Mouse (Mus musculus) forebrain, embryonic 11.5 days (tissue): ENCODE measurements around the gene Ipp. TPM values are rescaled to one million over a fixed set of nuclear protein-coding genes. Genes with fewer than 3 reads are reported as not detected.

ENCODE experiments used
- ATAC-seq: fragments of 200-750 bp; cut with Nextera tagmentation; replicated peaks from 2 replicates; pipeline ENCODE4 v1.8.0; 2017; ENCODE audit warnings: moderate TSS enrichment; ENCODE audit not compliant: low FRiP score
- DNase-seq: peaks from one replicate; pipeline ENCODE4 v3.0.0-alpha.2; 2017; ENCODE audit warnings: low spot score
- H3K27ac ChIP-seq: fragments of 300-500 bp; sonication (generic); 2 replicates; pipeline ENCODE4 v1.5.1; 2014; ENCODE audit warnings: low read depth, low read length
- H3K27me3 ChIP-seq: fragments of 300-500 bp; sonication (generic); 2 replicates; pipeline ENCODE4 v1.6.1; 2014; ENCODE audit warnings: mild to moderate bottlenecking, low read length, mixed read lengths; ENCODE audit not compliant: control insufficient read depth, insufficient read depth
- H3K36me3 ChIP-seq: fragments of 300-500 bp; sonication (generic); 2 replicates; pipeline ENCODE4 v1.6.1; 2014; ENCODE audit warnings: mild to moderate bottlenecking, low read length, moderate library complexity, mixed read lengths; ENCODE audit not compliant: control insufficient read depth, insufficient read depth
- H3K4me1 ChIP-seq: fragments of 300-500 bp; sonication (generic); replicated peaks from 2 replicates; pipeline ENCODE4 v1.6.1; 2014; ENCODE audit warnings: low read length, mixed read lengths; ENCODE audit not compliant: control insufficient read depth, insufficient read depth
- H3K4me2 ChIP-seq: fragments of 300-500 bp; sonication (generic); 2 replicates; pipeline ENCODE4 v1.6.1; 2014; ENCODE audit warnings: low read depth, mild to moderate bottlenecking, low read length, moderate library complexity, mixed read lengths; ENCODE audit not compliant: severe bottlenecking
- H3K4me3 ChIP-seq: fragments of 300-500 bp; sonication (generic); 2 replicates; pipeline ENCODE4 v1.5.1; 2014; ENCODE audit warnings: low read depth, low read length
- H3K9ac ChIP-seq: fragments of 300-500 bp; sonication (generic); 2 replicates; pipeline ENCODE4 v1.6.1; 2014; ENCODE audit warnings: low read length
- H3K9me3 ChIP-seq: fragments of 300-500 bp; sonication (generic); 2 replicates; pipeline ENCODE4 v1.6.1; 2016; ENCODE audit warnings: low read length, mixed read lengths; ENCODE audit not compliant: control insufficient read depth
- WGBS: fragments of 180-500 bp; shearing (Covaris S2); extraction: QIAGEN DNeasy Blood & Tissue Kit; methylation state at CpG from one replicate; pipeline ENCODE4 v1.1.7; 2014; 5-methylcytosine and 5-hydroxymethylcytosine counted together
- polyA plus RNA-seq: library from polyadenylated mRNA; unstranded; fragments of >200 nt; fragmentation: Nextera tagmentation; extraction: Ambion mirVana; gene quantifications from 2 replicates; pipeline ENCODE4 v1.2.1, GENCODE M21; 2014

Ipp gene
- polyA plus RNA-seq, 1 experiment from 2014 or later: 8.8 TPM

- H3K4me2 ChIP-seq: no peak overlapping the region
- no peak overlapping the region for H3K9ac ChIP-seq
- no peak for ATAC-seq
- no peaks in the 10 kb centered on the region for H3K4me1 ChIP-seq
- H3K27me3 ChIP-seq: no peaks in the 10 kb centered on the region
- H3K27ac ChIP-seq: no peak overlapping the region
- 84% methylated on average over 4 of the region's 4 CpGs for WGBS
- no peaks in the 10 kb centered on the region for H3K36me3 ChIP-seq
- H3K9me3 ChIP-seq: no peaks in the 10 kb centered on the region
- DNase-seq: no peak
- no peak overlapping the region for H3K4me3 ChIP-seq
Measured at GRCm38 (mm10) chr4:116492460-116492859, 14.9 kb upstream of the Ipp start.

GRCm38 (mm10) chr4:116493646-116494045 is 13.7 kb upstream of the Ipp start:
- H3K9ac ChIP-seq: no peak overlapping the region
- no peak overlapping the region for H3K27ac ChIP-seq
- DNase-seq (no peak), ATAC-seq (no peak)
- H3K36me3 ChIP-seq: no peaks in the 10 kb centered on the region
- H3K4me1 ChIP-seq: no peaks in the 10 kb centered on the region
- 85% methylated on average over 5 of the region's 5 CpGs for WGBS
- H3K27me3 ChIP-seq: no peaks in the 10 kb centered on the region
- no peak overlapping the region for H3K4me3 ChIP-seq
- no peak overlapping the region for H3K4me2 ChIP-seq
- no peaks in the 10 kb centered on the region for H3K9me3 ChIP-seq

GRCm38 (mm10) chr4:116499978-116500377 is 7.4 kb upstream of the Ipp start:
- no peaks in the 10 kb centered on the region for H3K27me3 ChIP-seq
- WGBS: 78% methylated on average over 3 of the region's 3 CpGs

GRCm38 (mm10) chr4:116506886-116507424 is 394 bp upstream of the Ipp start:
- Histone ChIP-seq H3K4me3 (peak overlapping the region; percentile 55), H3K27ac (no peak overlapping the region), H3K27me3 (no peaks in the 10 kb centered on the region), H3K9me3 (no peaks in the 10 kb centered on the region), H3K36me3 (no peaks in the 10 kb centered on the region; the same call in 1 of the 2 replicates), H3K9ac (peak overlapping the region; percentile 66), H3K4me2 (peak overlapping the region; percentile 70), H3K4me1 (no peaks in the 10 kb centered on the region)
- WGBS: 25% methylated on average over 11 of the region's 11 CpGs
- no peak for DNase-seq
- ATAC-seq: peak; percentile 42

More at GRCm38 (mm10) chr4:116499978-116500377, 7.4 kb upstream of the Ipp start:
- no peak overlapping the region for H3K9ac ChIP-seq
- DNase-seq (no peak), ATAC-seq (no peak)
- H3K27ac ChIP-seq: no peak overlapping the region
- no peaks in the 10 kb centered on the region for H3K9me3 ChIP-seq
- H3K4me1 ChIP-seq: no peaks in the 10 kb centered on the region
- no peaks in the 10 kb centered on the region for H3K36me3 ChIP-seq
- H3K4me2 ChIP-seq: no peak overlapping the region
- no peak overlapping the region for H3K4me3 ChIP-seq

- peaks cover 2% of the 10 kb centered on the region; the same call in 1 of the 2 replicates for H3K36me3 ChIP-seq
- no peak overlapping the region for H3K9ac ChIP-seq
- H3K27me3 ChIP-seq: no peaks in the 10 kb centered on the region
- DNase-seq (no peak), ATAC-seq (no peak)
- no peaks in the 10 kb centered on the region for H3K4me1 ChIP-seq
- no peak overlapping the region for H3K4me3 ChIP-seq
- WGBS: 66% methylated on average over 2 of the region's 2 CpGs
- no peak overlapping the region for H3K4me2 ChIP-seq
- H3K27ac ChIP-seq: no peak overlapping the region
- no peaks in the 10 kb centered on the region for H3K9me3 ChIP-seq
Measured at GRCm38 (mm10) chr4:116531109-116531508, 23.8 kb downstream of the Ipp start.

- Histone ChIP-seq H3K27me3 (no peaks in the 10 kb centered on the region), H3K9me3 (no peaks in the 10 kb centered on the region), H3K36me3 (no peaks in the 10 kb centered on the region; the same call in 1 of the 2 replicates), H3K4me3 (no peak overlapping the region), H3K4me1 (no peaks in the 10 kb centered on the region), H3K4me2 (no peak overlapping the region), H3K27ac (no peak overlapping the region), H3K9ac (no peak overlapping the region)
- ATAC-seq (no peak), DNase-seq (no peak)
Measured at GRCm38 (mm10) chr4:116536351-116536750, 29.0 kb downstream of the Ipp start.

- WGBS: 93% methylated on average over 3 of the region's 3 CpGs
- Histone ChIP-seq H3K27me3 (no peaks in the 10 kb centered on the region), H3K4me1 (no peaks in the 10 kb centered on the region)
Measured at GRCm38 (mm10) chr4:116537737-116538136, 30.4 kb downstream of the Ipp start.

GRCm38 (mm10) chr4:116550432-116550831 is 43.1 kb downstream of the Ipp start:
- no peak overlapping the region for H3K27ac ChIP-seq
- no peaks in the 10 kb centered on the region for H3K36me3 ChIP-seq
- no peak overlapping the region for H3K9ac ChIP-seq
- WGBS: 86% methylated on average over 1 of the region's 1 CpGs
- no peaks in the 10 kb centered on the region for H3K27me3 ChIP-seq
- no peaks in the 10 kb centered on the region for H3K4me1 ChIP-seq
- ATAC-seq: no peak
- DNase-seq: no peak
- no peak overlapping the region for H3K4me3 ChIP-seq
- no peaks in the 10 kb centered on the region for H3K9me3 ChIP-seq
- H3K4me2 ChIP-seq: no peak overlapping the region

More at GRCm38 (mm10) chr4:116537737-116538136, 30.4 kb downstream of the Ipp start:
- no peak overlapping the region for H3K9ac ChIP-seq
- H3K36me3 ChIP-seq: no peaks in the 10 kb centered on the region
- ATAC-seq (no peak), DNase-seq (no peak)
- H3K4me2 ChIP-seq: no peak overlapping the region
- no peak overlapping the region for H3K27ac ChIP-seq
- no peak overlapping the region for H3K4me3 ChIP-seq
- H3K9me3 ChIP-seq: no peaks in the 10 kb centered on the region

- H3K9ac ChIP-seq: no peak overlapping the region
- H3K36me3 ChIP-seq: no peaks in the 10 kb centered on the region
- H3K4me1 ChIP-seq: no peaks in the 10 kb centered on the region
- no peaks in the 10 kb centered on the region for H3K27me3 ChIP-seq
- H3K27ac ChIP-seq: no peak overlapping the region
- WGBS: 81% methylated on average over 3 of the region's 3 CpGs
- ATAC-seq: no peak
- no peaks in the 10 kb centered on the region for H3K9me3 ChIP-seq
- H3K4me2 ChIP-seq: no peak overlapping the region
- no peak overlapping the region for H3K4me3 ChIP-seq
- no peak for DNase-seq
Measured at GRCm38 (mm10) chr4:116553035-116553434, 45.7 kb downstream of the Ipp start.
